Mouse (Mus musculus) subcutaneous adipose tissue, adult 2 months (tissue): ENCODE measurements around the gene Col25a1. TPM values are rescaled to one million over a fixed set of nuclear protein-coding genes. Genes with fewer than 3 reads are reported as not detected.

Experiments used
- polyA plus RNA-seq: library from polyadenylated mRNA; depleted of rRNA; stranded (reverse); fragments of >200 nt; gene quantifications from 2 replicates; pipeline ENCODE4 v1.2.3, GENCODE M21; 2012; ENCODE audit warnings: low replicate concordance; rRNA removed

Gene Col25a1
- 0.03 and 0.33 TPM in 2 replicates for polyA plus RNA-seq

GRCm38 (mm10) chr3:130131201-130131600 lies at the start of gene Col25a1:
TSS of gene Col25a1 (plus strand) at chr3:130131501.

GRCm38 (mm10) chr3:130617439-130617898 lies 486.2 kb downstream of the Col25a1 start, which contains the start of gene Etnppl:
TSS of gene Etnppl (plus strand) at chr3:130617448.

Other genes starting within 250 kb of the Col25a1 start
- 32.5 and 44.0 TPM in 2 replicates for gene Casp6, start 230.1 kb upstream of the Col25a1 start, polyA plus RNA-seq
- gene Mcub, start 161.3 kb upstream of the Col25a1 start, polyA plus RNA-seq = 7.3 and 13.9 TPM in 2 replicates
- 56.6 and 76.3 TPM in 2 replicates for gene Sec24b, start 69.9 kb upstream of the Col25a1 start, polyA plus RNA-seq